Mouse (Mus musculus) G1E (cell line): ENCODE measurements around the gene Gabpb1.

ENCODE experiments used
- CTCF ChIP-seq: IDR thresholded peaks from 2 replicates; pipeline ENCODE4 v1.5.1; 2012; ENCODE audit warnings: low read depth, low read length, inconsistent platforms, mixed read lengths
- GATA1 ChIP-seq: IDR thresholded peaks from 2 replicates; pipeline ENCODE4 v1.6.1; 2012; ENCODE audit warnings: borderline replicate concordance, low read length, inconsistent platforms, mixed read lengths

DNA sequence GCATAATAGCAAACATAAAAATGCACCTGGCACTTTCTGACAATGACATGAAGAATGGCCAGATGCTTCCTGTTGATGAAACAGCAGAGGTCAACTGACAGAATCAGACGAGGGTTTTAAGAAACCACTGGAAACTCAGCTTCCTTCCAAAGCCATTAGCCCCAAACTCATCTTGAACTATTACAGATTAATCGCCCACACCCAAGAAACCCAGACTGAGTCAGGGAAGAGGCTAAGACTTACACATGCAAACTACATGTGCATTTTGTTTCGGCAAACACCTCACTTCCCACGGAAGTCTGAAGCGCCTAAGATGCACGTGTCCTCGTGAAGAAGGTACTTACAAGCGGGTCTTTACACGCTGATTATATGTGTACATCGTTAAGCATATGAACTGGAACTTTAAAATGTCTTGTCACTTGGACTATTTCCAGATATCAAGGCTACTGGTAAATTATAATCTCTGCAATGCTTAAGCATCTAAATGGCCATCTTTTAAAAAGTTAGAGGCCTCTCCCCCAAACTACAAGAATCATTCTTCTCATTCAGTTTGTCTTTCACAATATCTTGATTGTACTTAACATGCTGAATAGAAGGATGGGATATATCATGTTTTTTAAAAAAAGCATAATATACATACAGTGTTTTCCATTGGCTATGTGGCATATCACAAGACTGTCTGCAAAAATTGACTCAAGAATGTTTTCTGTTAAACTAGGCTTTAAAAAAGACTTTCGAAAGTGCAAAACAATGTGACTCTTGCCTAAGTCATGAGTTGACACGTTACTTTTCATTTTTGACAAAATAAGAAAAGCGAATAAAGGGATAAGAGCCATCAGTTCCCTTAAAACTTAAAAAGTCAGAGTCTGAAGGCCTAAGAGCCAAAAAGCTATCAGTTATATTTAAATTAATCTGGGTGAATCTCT, 2.6 kb downstream of the Gabpb1 start:
- TF ChIP-seq GATA1 (no peak), CTCF (no peak)
